Comparison of ENCODE assay signal across 8 mouse cellular contexts in the genomic region with DNA sequence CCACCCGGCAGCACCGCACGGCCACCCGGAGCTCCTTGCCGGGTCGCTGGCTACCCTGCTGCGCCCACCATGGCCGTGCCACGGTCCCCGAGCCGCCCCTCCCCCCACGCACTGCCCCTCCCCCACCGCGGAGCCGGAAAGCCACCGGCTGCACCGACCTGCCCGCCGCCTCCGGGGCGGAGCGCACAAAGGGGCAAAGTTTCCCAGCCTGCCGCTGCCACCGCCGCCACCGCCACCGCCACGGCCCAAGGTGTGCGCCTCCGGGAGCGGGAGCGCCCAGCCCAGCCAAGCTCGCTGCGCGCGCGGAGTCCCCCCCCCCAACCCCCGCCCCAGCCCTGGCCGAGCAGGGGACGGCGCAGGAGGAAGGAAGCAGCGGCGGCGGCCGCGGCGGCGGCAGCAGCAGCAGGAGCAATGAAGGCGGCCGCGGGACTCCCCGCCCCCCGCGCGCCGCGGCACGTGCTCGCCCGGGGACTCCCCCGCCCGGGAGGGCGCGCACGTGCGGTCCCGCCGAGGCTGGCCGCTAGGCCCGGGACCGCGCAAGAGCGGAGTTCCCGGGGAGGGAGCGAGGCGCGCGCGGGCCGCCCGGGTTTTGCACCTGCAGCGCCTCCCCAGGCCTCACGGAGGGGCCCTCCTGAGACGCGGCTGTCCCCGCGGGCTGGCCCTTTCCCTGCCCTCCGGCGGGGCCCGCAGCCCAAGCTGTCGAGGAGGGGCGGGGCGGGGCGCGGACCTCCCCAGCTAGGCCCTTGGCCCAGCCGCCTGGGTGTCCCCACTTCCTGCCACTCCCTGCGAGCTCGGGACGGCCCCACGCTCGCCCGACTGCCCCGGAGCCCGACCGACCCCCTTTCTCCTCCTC. TPM values are rescaled to one million over a fixed set of nuclear protein-coding genes. Genes with fewer than 3 reads are reported as not detected.
DNase-seq lines count a peak whose midpoint lies in the region; ATAC-seq and TF ChIP-seq lines count a peak whose summit lies in the region.

No protein-coding gene starts in this region.

- peak overlapping the region; percentile 97 for H3K4me2 ChIP-seq in forebrain, embryonic 14.5 days (ENCODE audit: low read length)

- H3K27ac ChIP-seq in brown adipose tissue, adult 24 weeks (replicated peaks; ENCODE audit: low read depth, low read length), result peak overlapping the region; percentile 57
- peak overlapping the region; percentile 97 for H3K27ac ChIP-seq in forebrain, embryonic 14.5 days (ENCODE audit: low read depth, low read length)

- H3K4me3 ChIP-seq in G1E (ENCODE audit: low read depth, low read length), result peak overlapping the region; percentile 78
- H3K4me3 ChIP-seq in brown adipose tissue, adult 24 weeks (ENCODE audit: insufficient read depth, low read depth, low read length), result peak overlapping the region; percentile 79
- H3K4me3 ChIP-seq in forebrain, embryonic 14.5 days (ENCODE audit: low read depth, low read length), result peak overlapping the region; percentile 84

- peaks cover 9% of the 10 kb centered on the region for H3K27me3 ChIP-seq in G1E (ENCODE audit: insufficient read depth, low read length)
- H3K27me3 ChIP-seq in forebrain, embryonic 14.5 days (replicated peaks; ENCODE audit: control insufficient read depth, insufficient read depth, low read length), result no peaks in the 10 kb centered on the region

- peak; percentile 29; the same call in 1 of the 2 replicates for ATAC-seq in G1E (ENCODE audit: extremely low read depth, insufficient number of reproducible peaks, low FRiP score, poor library complexity, severe bottlenecking)
- peak; percentile 86 for ATAC-seq in forebrain, embryonic 14.5 days
- peak; percentile 70 for ATAC-seq in megakaryocyte, adult 5-6 weeks (ENCODE audit: poor library complexity, severe bottlenecking)

- peaks cover 38% of the 10 kb centered on the region for H3K36me3 ChIP-seq in G1E (replicated peaks)
- 0 out of 2 replicates have a peak, but pooled peaks cover 7% of the 10 kb centered on the region for H3K36me3 ChIP-seq in forebrain, embryonic 14.5 days (ENCODE audit: control insufficient read depth, insufficient read depth, low read length)

- H3K4me1 ChIP-seq in G1E (ENCODE audit: insufficient read depth, low read depth, low read length), result peaks cover 80% of the 10 kb centered on the region
- peaks cover 18% of the 10 kb centered on the region for H3K4me1 ChIP-seq in brown adipose tissue, adult 24 weeks (ENCODE audit: control insufficient read depth, insufficient read depth, insufficient read length, low read length)
- H3K4me1 ChIP-seq in forebrain, embryonic 14.5 days (ENCODE audit: control insufficient read depth, insufficient read depth, low read length), result peaks cover 41% of the 10 kb centered on the region

- DNase-seq in G1E (ENCODE audit: low spot score), result peak; percentile 87
- peak; percentile 86 for DNase-seq in forebrain, embryonic 14.5 days (ENCODE audit: low spot score)
- peak; percentile 77 to 89 for DNase-seq in heart, postnatal 36 days
- peak; percentile 65 to 72 for DNase-seq in layer of hippocampus, postnatal 10 days (ENCODE audit: low spot score in 2 of 2)
- peak; percentile 54 for DNase-seq in retina, postnatal 7 days (ENCODE audit: low read depth, low spot score)
- peak; percentile 25 for DNase-seq in urinary bladder, postnatal 10 days (ENCODE audit: low spot score)

- intact Hi-C loops in heart, postnatal 36 days (cut with DNase I), result loop anchor here (2.0 to 5.0 kb wide), 3 partner anchors 44 to 84 kb away; no protein-coding TSS in a partner anchor

- no peaks in the 10 kb centered on the region for H3K9me3 ChIP-seq in G1E (replicated peaks)
- H3K9me3 ChIP-seq in forebrain, embryonic 14.5 days (replicated peaks; ENCODE audit: control insufficient read depth, low read length), result no peaks in the 10 kb centered on the region

- whole genome bisulfite sequencing in forebrain, embryonic 14.5 days, result under 1% methylated on average over 47 of the region's 105 CpGs

- H3K9ac ChIP-seq in forebrain, embryonic 14.5 days (ENCODE audit: low read length), result peak overlapping the region; percentile 98

- TF ChIP-seq CTCF in G1E (IDR thresholded peaks at IDR 0.05; ENCODE audit: low read depth, low read length), result no peak

RNA-seq across cellular contexts. Expression of gene Tet3, which starts 2.5 kb away (rescaled TPM):
- total RNA-seq in G1E (2014; fragmentation: Nextera tagmentation), result 94.9 and 95.4 TPM in 2 replicates
- 14.9 and 17.6 TPM in 2 replicates for total RNA-seq in G1E (2017)
- 40.0 and 71.1 TPM in 2 replicates for polyA plus RNA-seq in G1E (2012)
- polyA plus RNA-seq in brown adipose tissue, adult 24 weeks (2012; ENCODE audit: insufficient read depth, insufficient read length, missing spikeins), result 5.0 and 7.0 TPM in 2 replicates
- 34.9 and 49.5 TPM in 2 replicates for polyA plus RNA-seq in forebrain, embryonic 14.5 days (2014; fragmentation: Nextera tagmentation; extraction: Ambion mirVana)
- total RNA-seq in heart, postnatal 36 days (2021), result 10 to 100 TPM; 27.2 to 27.6 TPM
- 100 to 1,000 TPM; 102 TPM for total RNA-seq in layer of hippocampus, postnatal 10 days (2021)
- 36.1 and 36.2 TPM in 2 replicates for total RNA-seq in megakaryocyte, adult 5-6 weeks (2015)
- 15.8 and 23.1 TPM in 2 replicates for total RNA-seq in megakaryocyte, adult 5-6 weeks (2017)

RNA-seq across cellular contexts. Expression of gene Dguok, which starts 50.4 kb away (rescaled TPM):
- total RNA-seq in G1E (2014; fragmentation: Nextera tagmentation) (25.1 and 29.0 TPM in 2 replicates), G1E (2017) (25.6 and 26.0 TPM in 2 replicates)
- 6.7 and 9.4 TPM in 2 replicates for polyA plus RNA-seq in G1E (2012)
- 33.1 and 34.8 TPM in 2 replicates for polyA plus RNA-seq in brown adipose tissue, adult 24 weeks (2012; ENCODE audit: insufficient read depth, insufficient read length, missing spikeins)
- 63.9 and 71.1 TPM in 2 replicates for polyA plus RNA-seq in forebrain, embryonic 14.5 days (2014; fragmentation: Nextera tagmentation; extraction: Ambion mirVana)
- 10 to 100 TPM; 31.6 to 32.7 TPM for total RNA-seq in heart, postnatal 36 days (2021)
- total RNA-seq in layer of hippocampus, postnatal 10 days (2021), result 10 to 100 TPM; 29.5 to 29.7 TPM
- 39.1 and 55.5 TPM in 2 replicates for total RNA-seq in megakaryocyte, adult 5-6 weeks (2015)
- total RNA-seq in megakaryocyte, adult 5-6 weeks (2017), result 33.3 and 34.4 TPM in 2 replicates

Comparison
In these comparisons a context has a peak if more than half of its experiments do, and no peak if none do; other contexts are left out.
1. Peak in every context shown above with its lines: DNase-seq, ATAC-seq, H3K4me3 ChIP-seq and H3K27ac ChIP-seq.
2. ATAC-seq: peak in every context shown above with its lines; median percentile 86 in forebrain, embryonic 14.5 days; 70 in megakaryocyte, adult 5-6 weeks; 29 in G1E.
3. DNase-seq: peak in every context shown above with its lines; median percentile 87 in G1E; 86 in forebrain, embryonic 14.5 days; 83 in heart, postnatal 36 days; 68 in layer of hippocampus, postnatal 10 days; 54 in retina, postnatal 7 days; 25 in urinary bladder, postnatal 10 days.